Mouse (Mus musculus) ES-Bruce4 (cell line): ENCODE measurements at regions not wholly inside any gene's neighbourhood (a gene's known extent, or its start where the extent isn't known, plus 50 kb on each side); places are given as distances from the start of the nearest gene placed in this dataset.

Source experiments
- H3K27ac ChIP-seq: 2 replicates; pipeline ENCODE4 v1.5.1; 2012; ENCODE audit warnings: low read length, inconsistent platforms; ENCODE audit not compliant: insufficient read depth
- H3K27me3 ChIP-seq: 2 replicates; pipeline ENCODE4 v1.6.1; 2012; ENCODE audit warnings: mild to moderate bottlenecking, low read length, inconsistent platforms; ENCODE audit not compliant: control insufficient read depth, poor library complexity, insufficient read depth, severe bottlenecking
- H3K36me3 ChIP-seq: 2 replicates; pipeline ENCODE4 v1.6.1; 2012; ENCODE audit warnings: inconsistent platforms, mild to moderate bottlenecking, low read length, moderate library complexity; ENCODE audit not compliant: control insufficient read depth, poor library complexity, insufficient read depth, severe bottlenecking
- H3K4me1 ChIP-seq: one replicate; pipeline ENCODE4 v1.8.1; 2011; ENCODE audit warnings: low read length; ENCODE audit not compliant: control insufficient read depth, insufficient read depth
- H3K4me3 ChIP-seq: 2 replicates; pipeline ENCODE4 v1.5.1; 2011; ENCODE audit warnings: low read depth, mild to moderate bottlenecking, low read length
- H3K9ac ChIP-seq: 2 replicates; pipeline ENCODE4 v1.6.1; 2012; ENCODE audit warnings: low read depth, mild to moderate bottlenecking, inconsistent platforms; ENCODE audit not compliant: poor library complexity, severe bottlenecking
- H3K9me3 ChIP-seq: replicated peaks from 2 replicates; pipeline ENCODE4 v1.6.1; 2012; ENCODE audit warnings: mild to moderate bottlenecking, low read length, inconsistent platforms; ENCODE audit not compliant: control insufficient read depth, poor library complexity, insufficient read depth, severe bottlenecking
- CTCF ChIP-seq: IDR thresholded peaks from one replicate; pipeline ENCODE4 v1.8.1; 2011; ENCODE audit warnings: low read depth, low read length
- EP300 ChIP-seq: IDR thresholded peaks from 2 replicates; pipeline ENCODE4 v1.6.1; 2011; ENCODE audit warnings: low read depth, low read length; ENCODE audit not compliant: insufficient read depth
- POLR2A ChIP-seq: IDR thresholded peaks from one replicate; pipeline ENCODE4 v1.8.1; 2011; ENCODE audit warnings: low read length; ENCODE audit not compliant: insufficient read depth

GRCm38 (mm10) chr4:149844971-149845370 is 70.9 kb upstream of the Slc25a33 start:
- Histone ChIP-seq H3K36me3 (no peaks in the 10 kb centered on the region), H3K9me3 (no peaks in the 10 kb centered on the region), H3K9ac (no peak overlapping the region), H3K4me3 (no peak overlapping the region), H3K27me3 (no peaks in the 10 kb centered on the region), H3K4me1 (no peaks in the 10 kb centered on the region), H3K27ac (no peak overlapping the region)
- TF ChIP-seq CTCF (no peak), POLR2A (no peak), EP300 (no peak)

GRCm38 (mm10) chr4:149843736-149844135 is 69.7 kb upstream of the Slc25a33 start:
- Histone ChIP-seq H3K9ac (no peak overlapping the region), H3K27me3 (no peaks in the 10 kb centered on the region), H3K36me3 (no peaks in the 10 kb centered on the region), H3K4me1 (no peaks in the 10 kb centered on the region), H3K27ac (no peak overlapping the region), H3K4me3 (no peak overlapping the region), H3K9me3 (no peaks in the 10 kb centered on the region)
- TF ChIP-seq POLR2A (no peak), CTCF (no peak), EP300 (no peak)

DNA sequence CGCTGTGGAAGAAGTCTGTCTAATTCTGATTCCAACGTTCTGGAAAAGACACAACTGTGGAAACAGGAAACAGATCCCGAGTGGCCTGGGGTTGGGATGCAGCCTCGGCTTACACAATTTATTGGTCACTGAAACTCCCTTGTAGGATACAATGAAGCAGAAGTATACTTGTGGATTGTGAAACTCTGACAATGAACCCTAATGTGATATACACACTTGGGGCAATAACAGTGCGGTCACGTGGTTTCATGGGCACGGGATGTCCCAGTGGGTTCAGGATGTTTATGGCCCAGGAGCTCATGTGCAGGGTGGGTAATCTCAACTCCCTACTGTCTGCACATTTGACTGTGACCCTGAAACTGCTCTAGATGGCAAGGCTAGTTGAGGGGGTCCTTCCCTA is 68.8 kb upstream of the Slc25a33 start:
- no peak for TF ChIP-seq CTCF
- no peak for TF ChIP-seq EP300
- no peak for TF ChIP-seq POLR2A
- no peak overlapping the region for H3K9ac ChIP-seq
- H3K4me1 ChIP-seq: no peaks in the 10 kb centered on the region
- H3K9me3 ChIP-seq: no peaks in the 10 kb centered on the region
- no peaks in the 10 kb centered on the region for H3K36me3 ChIP-seq
- H3K27me3 ChIP-seq: no peaks in the 10 kb centered on the region
- H3K27ac ChIP-seq: no peak overlapping the region
- H3K4me3 ChIP-seq: no peak overlapping the region

- H3K9me3 ChIP-seq: no peaks in the 10 kb centered on the region
- H3K9ac ChIP-seq: no peak overlapping the region
- H3K36me3 ChIP-seq: no peaks in the 10 kb centered on the region
- TF ChIP-seq CTCF: peak; percentile 88
- no peak for TF ChIP-seq POLR2A
- peak; percentile 78 for TF ChIP-seq EP300
- no peaks in the 10 kb centered on the region for H3K4me1 ChIP-seq
- H3K27ac ChIP-seq: no peak overlapping the region
- H3K4me3 ChIP-seq: no peak overlapping the region
- no peaks in the 10 kb centered on the region for H3K27me3 ChIP-seq
Measured at GRCm38 (mm10) chr4:149841856-149842255, 67.8 kb upstream of the Slc25a33 start.

DNA sequence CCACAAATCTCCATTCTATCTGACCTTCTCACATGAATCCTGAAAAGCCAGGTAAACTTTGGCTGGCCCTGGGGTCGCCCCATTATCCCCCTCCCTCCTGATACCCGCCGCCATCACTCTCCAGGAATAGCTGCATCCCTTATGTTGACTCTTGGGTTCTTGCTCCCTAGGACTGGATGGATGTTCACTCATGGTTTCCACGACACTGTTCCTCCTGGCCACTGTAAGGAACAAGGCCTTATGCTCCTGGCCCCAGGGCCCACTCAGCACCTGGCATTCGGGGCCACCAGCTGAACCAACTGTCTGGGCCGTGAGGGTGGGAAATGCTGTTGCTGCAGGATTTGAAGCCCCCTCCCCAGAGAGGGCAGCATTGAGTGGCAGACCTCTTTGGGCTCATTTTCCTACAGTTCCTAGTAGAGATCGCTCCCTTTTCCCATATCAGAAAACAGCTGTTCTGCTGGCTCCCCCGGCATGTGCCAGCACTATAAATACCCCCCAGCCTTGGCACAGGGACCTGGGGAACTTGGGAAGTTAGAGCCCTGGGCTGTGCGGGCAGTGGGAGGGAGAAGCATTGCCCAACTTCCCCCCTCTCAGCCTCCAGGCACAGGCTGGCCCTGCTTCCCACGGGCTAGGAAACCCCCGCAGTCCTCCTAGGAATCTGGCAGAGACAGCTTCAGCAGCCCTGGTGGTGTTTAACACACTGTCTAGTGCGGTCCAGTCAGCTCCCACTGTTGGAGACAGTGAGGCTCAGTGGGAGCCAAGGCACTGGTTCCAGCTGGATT is 66.6 kb upstream of the Slc25a33 start:
- Histone ChIP-seq H3K4me1 (no peaks in the 10 kb centered on the region), H3K27me3 (no peaks in the 10 kb centered on the region), H3K4me3 (no peak overlapping the region), H3K27ac (no peak overlapping the region), H3K9ac (no peak overlapping the region), H3K9me3 (no peaks in the 10 kb centered on the region), H3K36me3 (no peaks in the 10 kb centered on the region)
- TF ChIP-seq EP300 (no peak), POLR2A (no peak), CTCF (no peak)

- no peaks in the 10 kb centered on the region for H3K36me3 ChIP-seq
- TF ChIP-seq CTCF: peak; percentile 84
- no peak for TF ChIP-seq EP300
- H3K27ac ChIP-seq: no peak overlapping the region
- H3K4me3 ChIP-seq: no peak overlapping the region
- H3K9ac ChIP-seq: no peak overlapping the region
- H3K4me1 ChIP-seq: no peaks in the 10 kb centered on the region
- no peaks in the 10 kb centered on the region for H3K9me3 ChIP-seq
- no peaks in the 10 kb centered on the region for H3K27me3 ChIP-seq
Measured at GRCm38 (mm10) chr4:149838682-149839081, 64.6 kb upstream of the Slc25a33 start.
